Mouse (Mus musculus): ENCODE measurements around the gene Tnnc2. TPM values are rescaled to one million over a fixed set of nuclear protein-coding genes. Genes with fewer than 3 reads are reported as not detected.

Tnnc2 gene
- polyA plus RNA-seq (2012; rRNA removed; ENCODE audit: low replicate concordance): 2.1 and 1,412 TPM in 2 replicates

DNA sequence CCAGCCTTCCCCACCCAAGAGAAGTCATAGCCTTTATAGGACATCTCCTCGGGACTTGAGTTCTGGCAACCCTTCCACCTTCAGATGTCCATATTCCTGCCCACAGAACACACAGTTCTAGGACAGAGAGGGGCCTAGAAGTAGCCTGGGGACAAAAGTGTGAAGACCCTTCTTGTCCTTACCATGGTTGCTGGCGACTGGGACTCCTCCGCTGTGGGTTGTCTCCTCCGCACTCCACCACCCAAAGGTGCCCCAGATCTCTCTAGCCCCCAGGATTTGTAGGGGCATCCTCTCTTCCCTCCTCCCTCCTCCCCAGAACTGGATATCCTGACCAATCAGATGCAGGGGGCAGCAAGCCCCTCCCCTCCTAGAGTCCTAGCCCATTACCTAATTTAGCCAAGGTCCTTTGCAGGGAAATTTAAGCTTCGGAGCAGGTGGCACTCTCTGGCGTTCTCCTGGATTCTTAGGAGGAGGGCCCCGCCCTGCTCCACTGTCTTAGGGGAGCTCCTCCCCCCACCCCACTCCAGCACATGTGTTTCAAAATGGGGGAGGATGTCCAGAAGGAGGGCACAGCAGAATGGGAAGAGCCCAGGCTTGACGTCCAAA, at the start of gene Tnnc2:
Gene Tnnc2 (minus strand): TSS at position 487 of the 606 bp plus-strand sequence.

GRCm38 (mm10) chr2:164828437-164828836, 48.7 kb upstream of the Tnnc2 start, which contains the start of gene Spata25:
Gene Spata25, minus strand, starts transcription at chr2:164828537.

GRCm38 (mm10) chr2:164822636-164823165, 42.9 kb upstream of the Tnnc2 start, which contains the start of gene Zswim1:
Gene Zswim1, plus strand, starts transcription at chr2:164822686.

DNA sequence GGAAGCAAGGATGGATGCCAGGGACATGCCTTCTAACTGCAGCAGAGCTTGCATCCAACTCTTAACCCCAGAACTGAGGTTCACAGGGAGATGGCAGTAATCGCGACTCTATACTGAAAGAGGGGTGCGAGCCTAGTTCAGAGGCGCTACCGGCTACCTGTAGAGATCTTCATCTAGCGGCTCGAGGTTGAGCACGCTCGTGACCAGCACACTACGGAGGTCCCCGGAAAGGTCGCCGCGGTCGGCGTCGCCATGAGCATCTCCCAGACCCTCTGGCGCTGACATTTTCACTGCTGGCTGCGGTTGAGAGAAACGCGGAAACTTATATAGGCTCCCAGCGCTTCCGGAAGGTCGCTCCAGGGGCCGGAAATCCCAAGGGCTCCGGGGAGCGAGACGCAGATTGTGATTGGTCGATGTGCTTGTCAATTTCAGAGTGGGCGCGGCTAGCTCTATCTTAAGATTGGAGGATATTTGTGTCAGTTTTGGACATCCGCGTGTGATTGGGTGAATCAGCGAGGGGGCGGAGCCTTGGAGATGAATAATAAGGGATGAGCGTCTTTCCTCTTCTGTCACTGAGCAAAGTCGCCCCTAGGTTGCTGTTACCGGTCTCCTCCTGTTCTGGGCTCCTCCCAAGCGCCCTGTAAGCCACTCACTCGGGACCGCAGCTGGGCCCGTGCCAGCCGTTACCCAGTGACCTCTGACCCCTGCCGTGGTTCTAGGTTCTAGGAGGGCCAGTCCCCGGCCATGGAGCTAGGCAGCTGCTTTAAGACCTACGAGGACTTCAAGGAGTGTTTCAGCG, 25.0 kb upstream of the Tnnc2 start, which contains the start of the genes Acot8 and Zswim3:
Gene Acot8 (minus strand): TSS at position 350 of the 799 bp plus-strand sequence.
Gene Zswim3 (plus strand): TSS at position 566 of the 799 bp plus-strand sequence.

GRCm38 (mm10) chr2:164785481-164786387, 6.0 kb upstream of the Tnnc2 start, which contains the start of gene Snx21:
Gene Snx21, plus strand, starts transcription at chr2:164785823.

GRCm38 (mm10) chr2:164769258-164770037, 10.3 kb downstream of the Tnnc2 start, which contains the start of gene Ube2c:
Gene Ube2c, plus strand, starts transcription at chr2:164769898.

DNA sequence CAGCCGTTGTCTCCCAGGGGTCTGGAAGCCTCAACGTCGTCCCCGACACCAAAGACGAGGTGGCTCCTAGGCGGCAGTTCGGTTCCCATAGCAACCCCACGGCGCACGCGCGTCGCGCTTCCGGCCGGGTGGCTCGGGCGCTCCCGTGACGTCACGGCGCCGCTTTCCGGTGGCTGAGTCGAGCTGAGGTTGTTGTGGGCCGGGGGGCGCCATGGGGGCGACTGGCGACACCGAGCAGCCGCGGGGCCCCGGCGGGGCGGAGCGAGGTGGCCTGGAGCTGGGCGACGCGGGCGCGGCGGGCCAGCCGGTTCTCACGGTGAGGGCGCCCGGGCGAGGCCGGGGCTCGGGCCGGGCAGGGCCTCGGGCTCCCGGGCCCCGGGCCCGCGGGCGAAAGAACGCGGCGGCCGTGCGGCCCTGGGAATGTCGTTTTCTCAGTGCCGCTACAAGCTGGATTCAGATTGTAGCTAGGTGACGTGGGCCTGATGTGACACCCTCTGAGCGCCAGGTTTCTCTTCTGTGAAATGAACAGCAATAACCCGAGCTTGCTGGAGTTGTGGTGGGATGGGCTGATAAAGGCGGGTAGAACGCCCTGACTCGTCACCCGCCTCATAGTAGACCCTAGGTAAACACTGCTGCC, 33.8 kb downstream of the Tnnc2 start, which contains the start of the genes Wfdc3 and Dnttip1:
Gene Wfdc3 (minus strand): TSS at position 89 of the 637 bp plus-strand sequence.
Gene Dnttip1 (plus strand): TSS at position 141 of the 637 bp plus-strand sequence.

Other genes starting within 250 kb of the Tnnc2 start
- gene Wfdc2, start 217.6 kb downstream of the Tnnc2 start, polyA plus RNA-seq (2012; rRNA removed; ENCODE audit: low replicate concordance): 202 and 262 TPM in 2 replicates
- gene Spint3, start 206.5 kb downstream of the Tnnc2 start, polyA plus RNA-seq (2012; rRNA removed; ENCODE audit: low replicate concordance): not detected in 2 replicates
- not detected in 2 replicates for gene Wfdc6a, start 194.5 kb downstream of the Tnnc2 start, polyA plus RNA-seq (2012; rRNA removed; ENCODE audit: low replicate concordance)
- gene Eppin, start 186.4 kb downstream of the Tnnc2 start, polyA plus RNA-seq (2012; rRNA removed; ENCODE audit: low replicate concordance): not detected in 2 replicates
- not detected in 2 replicates for gene Wfdc6b, start 166.4 kb downstream of the Tnnc2 start, polyA plus RNA-seq (2012; rRNA removed; ENCODE audit: low replicate concordance)
- gene Wfdc8, start 166.3 kb downstream of the Tnnc2 start, polyA plus RNA-seq (2012; rRNA removed; ENCODE audit: low replicate concordance): not detected in 2 replicates
- not detected in 2 replicates for gene Wfdc16, start 141.2 kb downstream of the Tnnc2 start, polyA plus RNA-seq (2012; rRNA removed; ENCODE audit: low replicate concordance)
- not detected in 2 replicates for gene Wfdc10, start 123.9 kb downstream of the Tnnc2 start, polyA plus RNA-seq (2012; rRNA removed; ENCODE audit: low replicate concordance)
- not detected in 2 replicates for gene Wfdc9, start 123.4 kb downstream of the Tnnc2 start, polyA plus RNA-seq (2012; rRNA removed; ENCODE audit: low replicate concordance)
- gene Wfdc11, start 105.9 kb downstream of the Tnnc2 start, polyA plus RNA-seq (2012; rRNA removed; ENCODE audit: low replicate concordance): not detected in 2 replicates
- not detected in 2 replicates for gene Wfdc13, start 94.9 kb downstream of the Tnnc2 start, polyA plus RNA-seq (2012; rRNA removed; ENCODE audit: low replicate concordance)
- not detected in 2 replicates for gene Spint4, start 81.5 kb downstream of the Tnnc2 start, polyA plus RNA-seq (2012; rRNA removed; ENCODE audit: low replicate concordance)
- not detected in 2 replicates for gene Spint5, start 64.7 kb downstream of the Tnnc2 start, polyA plus RNA-seq (2012; rRNA removed; ENCODE audit: low replicate concordance)
- gene Wfdc3, start 34.0 kb downstream of the Tnnc2 start, polyA plus RNA-seq (2012; rRNA removed; ENCODE audit: low replicate concordance): 0.87 and 2.8 TPM in 2 replicates
- gene Dnttip1, start 34.0 kb downstream of the Tnnc2 start, polyA plus RNA-seq (2012; rRNA removed; ENCODE audit: low replicate concordance): 13.4 and 63.8 TPM in 2 replicates
- 14.8 and 17.3 TPM in 2 replicates for gene Ube2c, start 10.1 kb downstream of the Tnnc2 start, polyA plus RNA-seq (2012; rRNA removed; ENCODE audit: low replicate concordance)
- 32.9 and 57.5 TPM in 2 replicates for gene Snx21, start 5.9 kb upstream of the Tnnc2 start, polyA plus RNA-seq (2012; rRNA removed; ENCODE audit: low replicate concordance)
- 36.3 and 58.2 TPM in 2 replicates for gene Acot8, start 24.9 kb upstream of the Tnnc2 start, polyA plus RNA-seq (2012; rRNA removed; ENCODE audit: low replicate concordance)
- gene Zswim3, start 25.1 kb upstream of the Tnnc2 start, polyA plus RNA-seq (2012; rRNA removed; ENCODE audit: low replicate concordance): 2.7 and 4.5 TPM in 2 replicates
- 14.4 and 16.0 TPM in 2 replicates for gene Zswim1, start 42.7 kb upstream of the Tnnc2 start, polyA plus RNA-seq (2012; rRNA removed; ENCODE audit: low replicate concordance)
- gene Spata25, start 48.6 kb upstream of the Tnnc2 start, polyA plus RNA-seq (2012; rRNA removed; ENCODE audit: low replicate concordance): 0.22 TPM in 1 of 2 replicates, not detected in the other
- 329 and 398 TPM in 2 replicates for gene Ctsa, start 52.9 kb upstream of the Tnnc2 start, polyA plus RNA-seq (2012; rRNA removed; ENCODE audit: low replicate concordance)
- gene Neurl2, start 53.5 kb upstream of the Tnnc2 start, polyA plus RNA-seq (2012; rRNA removed; ENCODE audit: low replicate concordance): 11.2 and 17.7 TPM in 2 replicates
- 327 and 423 TPM in 2 replicates for gene Pltp, start 77.7 kb upstream of the Tnnc2 start, polyA plus RNA-seq (2012; rRNA removed; ENCODE audit: low replicate concordance)
- 28.2 and 59.8 TPM in 2 replicates for gene Pcif1, start 99.3 kb upstream of the Tnnc2 start, polyA plus RNA-seq (2012; rRNA removed; ENCODE audit: low replicate concordance)
- 33.2 and 49.0 TPM in 2 replicates for gene Zfp335, start 131.8 kb upstream of the Tnnc2 start, polyA plus RNA-seq (2012; rRNA removed; ENCODE audit: low replicate concordance)
- 21.9 and 24.5 TPM in 2 replicates for gene Mmp9, start 160.8 kb upstream of the Tnnc2 start, polyA plus RNA-seq (2012; rRNA removed; ENCODE audit: low replicate concordance)
- gene Slc12a5, start 180.8 kb upstream of the Tnnc2 start, polyA plus RNA-seq (2012; rRNA removed; ENCODE audit: low replicate concordance): 3.0 TPM in 2 replicates